Mouse (Mus musculus) heart, postnatal 14 days (tissue): ENCODE results near the gene Glp2r. TPM values are rescaled to one million over a fixed set of nuclear protein-coding genes. Genes with fewer than 3 reads are reported as not detected.

Experiments used
- DNase-seq, 2 experiments: peaks; one replicate each; pipeline ENCODE4 v3.0.0; 2021 to 2022
- intact Hi-C: fragments of 180-260 bp; cut with DNase I; formaldehyde crosslinking; loops from one replicate; pipeline ENCODE4 v1.15.1; 2025
- total RNA-seq, 2 experiments: library from RNA; stranded (reverse); gene quantifications; 2 replicates each; pipeline ENCODE4 v1.2.3; 2021

The Glp2r gene
- total RNA-seq, 2 experiments from 2014 or later = not detected

- no peak for DNase-seq
- intact Hi-C loops = loop anchor here (5.0 kb wide), 2 partner anchors 107 to 127 kb away; no protein-coding TSS in a partner anchor
These were observed 126.3 kb downstream of the Glp2r start for GRCm38 (mm10) chr11:67644632-67645149.

- DNase-seq = no peak
- intact Hi-C loops = no loop called here
These were observed 127.5 kb downstream of the Glp2r start for GRCm38 (mm10) chr11:67643465-67643864.

- intact Hi-C loops = no loop called here
- no peak for DNase-seq
These were observed 128.1 kb downstream of the Glp2r start for GRCm38 (mm10) chr11:67642835-67643234.

- intact Hi-C loops = no loop called here
These were observed 128.5 kb downstream of the Glp2r start for GRCm38 (mm10) chr11:67642421-67642820.

GRCm38 (mm10) chr11:67640299-67640698 is 130.7 kb downstream of the Glp2r start:
- DNase-seq = no peak
- intact Hi-C loops = no loop called here

More at GRCm38 (mm10) chr11:67642421-67642820, 128.5 kb downstream of the Glp2r start:
- no peak for DNase-seq

- no peak for DNase-seq
- intact Hi-C loops = no loop called here
These were observed 132.6 kb downstream of the Glp2r start for GRCm38 (mm10) chr11:67638401-67638800.

GRCm38 (mm10) chr11:67636905-67637586 is 133.9 kb downstream of the Glp2r start:
- no peak for DNase-seq
- intact Hi-C loops = no loop called here

- no peak for DNase-seq
- intact Hi-C loops = no loop called here
These were observed 134.8 kb downstream of the Glp2r start for GRCm38 (mm10) chr11:67636201-67636600.

GRCm38 (mm10) chr11:67633620-67634229 is 137.2 kb downstream of the Glp2r start:
- intact Hi-C loops = no loop called here
- DNase-seq = no peak

- intact Hi-C loops = no loop called here
These were observed 138.0 kb downstream of the Glp2r start for GRCm38 (mm10) chr11:67632906-67633305.

GRCm38 (mm10) chr11:67628522-67628921 is 142.4 kb downstream of the Glp2r start:
- no peak for DNase-seq
- intact Hi-C loops = no loop called here

More at GRCm38 (mm10) chr11:67632906-67633305, 138.0 kb downstream of the Glp2r start:
- no peak for DNase-seq

- no peak for DNase-seq
- intact Hi-C loops = no loop called here
These were observed 143.8 kb downstream of the Glp2r start for GRCm38 (mm10) chr11:67627179-67627578.

GRCm38 (mm10) chr11:67622340-67622739 is 148.6 kb downstream of the Glp2r start:
- no peak for DNase-seq
- intact Hi-C loops = no loop called here

GRCm38 (mm10) chr11:67616557-67617239 is 154.3 kb downstream of the Glp2r start:
- intact Hi-C loops = no loop called here
- no peak for DNase-seq

GRCm38 (mm10) chr11:67612158-67612839 is 158.7 kb downstream of the Glp2r start:
- intact Hi-C loops = no loop called here
- DNase-seq = no peak

Other genes with a start within 250 kb of the Glp2r start
- not detected for gene Rcvrn, start 75.8 kb downstream of the Glp2r start, total RNA-seq
- gene Gsg1l2, start 3.5 kb upstream of the Glp2r start, total RNA-seq = not detected
- gene Dhrs7c, start 27.0 kb upstream of the Glp2r start, total RNA-seq = 100 to 1,000 TPM; 256 to 271 TPM
- 1 to 10 TPM; 3.3 to 3.4 TPM for gene Usp43, start 151.0 kb upstream of the Glp2r start, total RNA-seq
- gene Cfap52, start 194.5 kb upstream of the Glp2r start, total RNA-seq = under 1 TPM; 0.27 to 0.41 TPM
- gene Stx8, start 195.0 kb upstream of the Glp2r start, total RNA-seq = 10 to 100 TPM; 26.5 to 27.8 TPM